Mouse (Mus musculus): ENCODE results near the gene Letm1.

Letm1 gene

GRCm38 (mm10) chr5:33782345-33782998 is at the start of gene Letm1:
TSS of gene Letm1 (minus strand) at chr5:33782817.
- DNase-seq = peak; percentile 93

GRCm38 (mm10) chr5:33830832-33831231 is 48.2 kb upstream of the Letm1 start:
- peak; percentile 46 for DNase-seq

GRCm38 (mm10) chr5:33829958-33830357 is 47.3 kb upstream of the Letm1 start:
- no peak for DNase-seq

- no peak for DNase-seq
Measured at GRCm38 (mm10) chr5:33828107-33828506, 45.5 kb upstream of the Letm1 start.

- DNase-seq = no peak
Measured at GRCm38 (mm10) chr5:33826001-33826400, 43.4 kb upstream of the Letm1 start.

- no peak for DNase-seq
Measured at GRCm38 (mm10) chr5:33822456-33822855, 39.8 kb upstream of the Letm1 start.

GRCm38 (mm10) chr5:33821901-33822427 is 39.3 kb upstream of the Letm1 start:
- no peak for DNase-seq

- DNase-seq = peak; percentile 39
Measured at GRCm38 (mm10) chr5:33820733-33821621, 38.4 kb upstream of the Letm1 start.

GRCm38 (mm10) chr5:33819876-33820732 is 37.5 kb upstream of the Letm1 start, which contains the start of gene Nsd2:
TSS of gene Nsd2 (plus strand) at chr5:33820725.
- DNase-seq = peak; percentile 88

GRCm38 (mm10) chr5:33819141-33819875 is 36.7 kb upstream of the Letm1 start:
- DNase-seq = no peak

GRCm38 (mm10) chr5:33818104-33818503 is 35.5 kb upstream of the Letm1 start:
- DNase-seq = no peak

- no peak for DNase-seq
Measured at GRCm38 (mm10) chr5:33816008-33816725, 33.5 kb upstream of the Letm1 start.

- no peak for DNase-seq
Measured at GRCm38 (mm10) chr5:33811519-33811918, 28.9 kb upstream of the Letm1 start.

GRCm38 (mm10) chr5:33803337-33803736 is 20.7 kb upstream of the Letm1 start:
- no peak for DNase-seq

GRCm38 (mm10) chr5:33791912-33792643 is 9.5 kb upstream of the Letm1 start:
- no peak for DNase-seq

- no peak for DNase-seq
Measured at GRCm38 (mm10) chr5:33782999-33783390, 378 bp upstream of the Letm1 start.

GRCm38 (mm10) chr5:33781964-33782344 is 663 bp downstream of the Letm1 start:
- no peak for DNase-seq

GRCm38 (mm10) chr5:33777195-33777594 is 5.4 kb downstream of the Letm1 start:
- DNase-seq = no peak

- no peak for DNase-seq
Measured at GRCm38 (mm10) chr5:33743481-33743880, 39.1 kb downstream of the Letm1 start.

- no peak for DNase-seq
Measured at GRCm38 (mm10) chr5:33740548-33740947, 42.1 kb downstream of the Letm1 start.

- DNase-seq = no peak
Measured at GRCm38 (mm10) chr5:33738341-33738740, 44.3 kb downstream of the Letm1 start.
